Mouse (Mus musculus) myocyte (in vitro differentiated cells): ENCODE data around the gene Srgap3.

Experiments used
- CEBPB ChIP-seq: IDR thresholded peaks from 2 replicates; pipeline ENCODE4 v1.6.1; 2011; ENCODE audit warnings: mild to moderate bottlenecking, moderate library complexity; ENCODE audit not compliant: poor library complexity, insufficient read depth, severe bottlenecking
- E2F4 ChIP-seq: IDR thresholded peaks from one replicate; pipeline ENCODE4 v1.6.1; 2011; ENCODE audit warnings: mild to moderate bottlenecking, control low read depth, moderate library complexity; ENCODE audit not compliant: insufficient read depth
- MAX ChIP-seq: IDR thresholded peaks from one replicate; pipeline ENCODE4 v1.6.1; 2011; ENCODE audit warnings: low read depth, mild to moderate bottlenecking, control low read depth
- MYOD1 ChIP-seq, 3 experiments: IDR thresholded peaks; one replicate each; pipeline ENCODE4 v1.6.1; 2011; ENCODE audit warnings: control low read depth in 2 of 3, low read depth in 2 of 3, mild to moderate bottlenecking in 2 of 3, moderate library complexity in 1 of 3; ENCODE audit not compliant: insufficient read length in 2 of 3, control insufficient read depth in 1 of 3
- MYOG ChIP-seq, 3 experiments: IDR thresholded peaks; one replicate each; pipeline ENCODE4 v1.6.1; 2011; ENCODE audit warnings: control low read depth in 2 of 3, low read depth in 2 of 3, mild to moderate bottlenecking in 2 of 3; ENCODE audit not compliant: insufficient read length in 2 of 3, control insufficient read depth in 1 of 3, insufficient read depth in 1 of 3
- POLR2A ChIP-seq: IDR thresholded peaks from one replicate; pipeline ENCODE4 v1.6.1; 2011; ENCODE audit warnings: low read depth, mild to moderate bottlenecking, control low read depth, moderate library complexity; ENCODE audit not compliant: insufficient read length
- POLR2AphosphoS2 ChIP-seq: IDR thresholded peaks from one replicate; pipeline ENCODE4 v1.6.1; 2011; ENCODE audit warnings: low read depth, control low read depth; ENCODE audit not compliant: insufficient read length
- TCF12 ChIP-seq: IDR thresholded peaks from one replicate; pipeline ENCODE4 v1.6.1; 2011; ENCODE audit warnings: mild to moderate bottlenecking, control low read depth; ENCODE audit not compliant: poor library complexity, insufficient read depth, severe bottlenecking
- USF1 ChIP-seq: IDR thresholded peaks from one replicate; pipeline ENCODE4 v1.6.1; 2011; ENCODE audit warnings: low read depth, mild to moderate bottlenecking, control low read depth, moderate library complexity

DNA sequence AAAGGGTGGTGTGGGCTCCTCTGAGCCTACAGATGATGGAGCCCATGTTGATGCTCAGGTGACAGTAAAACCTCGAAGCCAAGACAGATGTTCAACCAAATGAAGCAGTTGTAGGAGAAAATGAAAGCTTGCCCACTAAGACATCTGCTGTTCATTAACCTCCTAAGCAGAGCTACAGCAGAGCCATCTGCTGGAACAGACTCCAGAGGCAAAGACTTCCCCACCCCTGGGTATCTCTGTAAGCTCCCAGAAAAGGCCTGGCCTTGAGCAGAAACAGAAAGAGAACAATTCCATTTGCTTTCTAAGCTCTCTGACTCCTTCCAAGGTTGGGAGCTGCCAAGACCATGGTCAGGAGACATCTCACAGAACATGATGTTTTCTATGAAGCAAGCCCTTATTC, 47.4 kb downstream of the Srgap3 start:
- no peak for TF ChIP-seq USF1
- TF ChIP-seq CEBPB, result no peak
- TF ChIP-seq MAX, result no peak
- no peak for TF ChIP-seq POLR2A
- no peak for TF ChIP-seq TCF12
- no peak for TF ChIP-seq POLR2AphosphoS2
- TF ChIP-seq MYOD1 (IDR thresholded peaks at IDR 0.05; ENCODE audit: control insufficient read depth in 1 of 3, insufficient read length in 2 of 3, low read depth in 2 of 3), result no peak
- TF ChIP-seq E2F4, result no peak
- TF ChIP-seq MYOG (IDR thresholded peaks at IDR 0.05; ENCODE audit: control insufficient read depth in 1 of 3, insufficient read depth in 1 of 3, insufficient read length in 2 of 3, low read depth in 2 of 3), result no peak
